Mouse (Mus musculus): Measurements from ENCODE around the gene BC004004.
"Not testable (repeated sequence)": the region's sequence is repeated elsewhere in the genome, so short reads cannot be mapped to it uniquely, and the experiment has no call there.

Gene BC004004

DNA sequence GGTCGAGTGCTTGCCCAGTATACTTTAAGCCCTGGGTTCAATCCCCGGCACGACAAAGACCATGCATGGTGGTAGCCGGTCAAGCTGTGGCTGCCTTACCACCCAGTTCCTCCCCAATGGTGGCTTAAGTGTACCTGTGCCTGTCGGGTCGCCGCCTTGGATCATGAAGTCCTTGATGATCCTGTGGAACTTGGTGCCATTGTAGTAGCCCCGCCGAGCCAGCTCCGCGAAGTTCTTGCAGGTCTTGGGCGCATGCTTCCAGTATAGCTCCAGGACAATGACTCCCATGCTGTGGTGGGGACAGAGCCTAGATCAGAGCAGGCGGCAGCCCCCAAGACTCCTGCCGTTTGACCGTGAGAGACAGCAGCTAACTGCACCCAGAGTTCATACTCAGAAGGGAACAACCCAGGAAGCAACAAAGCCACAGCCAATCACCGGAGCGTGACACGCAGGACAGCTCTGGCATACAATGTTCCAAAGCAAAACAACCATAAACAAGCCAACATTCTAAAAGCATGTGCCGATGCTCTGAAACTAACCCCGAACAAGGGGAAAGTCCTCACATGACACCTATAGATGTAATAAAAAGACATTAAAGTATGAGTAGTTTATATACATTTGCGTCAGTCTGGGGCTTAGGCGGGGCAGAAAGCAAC, 6.9 kb upstream of the BC004004 start:
- no peak for DNase-seq

DNA sequence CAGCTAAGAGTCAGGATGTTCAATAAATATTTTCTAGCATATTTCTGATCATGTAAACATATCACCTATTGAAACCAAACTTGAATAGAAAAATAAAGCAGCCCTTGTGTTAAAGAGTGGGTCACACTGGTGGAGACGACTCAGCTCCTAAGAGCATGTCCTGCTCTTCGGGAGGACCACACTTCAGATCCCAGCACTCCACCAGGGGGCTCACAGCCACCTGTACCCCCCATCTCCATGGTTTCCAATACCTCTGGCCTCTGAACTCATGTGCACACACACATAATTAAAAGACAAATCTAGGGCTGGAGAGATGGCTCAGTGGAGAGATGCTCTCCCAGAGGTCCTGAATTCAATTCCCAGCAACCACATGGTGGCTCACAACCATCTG, 6.3 kb upstream of the BC004004 start:
- no peak for DNase-seq

DNA sequence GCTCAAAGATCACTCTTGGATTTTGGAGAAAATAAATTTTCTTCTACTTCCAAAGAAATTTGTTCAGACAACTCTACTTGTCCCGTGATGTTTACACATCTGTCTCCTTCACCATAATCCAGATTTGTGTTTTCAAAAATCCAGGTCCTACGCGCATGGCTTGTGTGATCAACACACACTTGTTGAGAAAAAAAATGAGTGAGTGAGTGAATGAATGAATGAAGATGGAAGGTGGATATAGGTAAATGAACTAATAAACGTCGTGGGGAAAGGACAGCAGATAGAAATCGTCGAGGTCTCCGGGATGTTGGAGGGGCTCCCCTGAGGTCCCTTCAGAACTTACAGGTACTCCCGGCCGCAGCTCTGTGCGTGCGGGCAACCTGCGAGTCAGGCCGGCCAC, 5.2 kb upstream of the BC004004 start:
- no peak for DNase-seq

DNA sequence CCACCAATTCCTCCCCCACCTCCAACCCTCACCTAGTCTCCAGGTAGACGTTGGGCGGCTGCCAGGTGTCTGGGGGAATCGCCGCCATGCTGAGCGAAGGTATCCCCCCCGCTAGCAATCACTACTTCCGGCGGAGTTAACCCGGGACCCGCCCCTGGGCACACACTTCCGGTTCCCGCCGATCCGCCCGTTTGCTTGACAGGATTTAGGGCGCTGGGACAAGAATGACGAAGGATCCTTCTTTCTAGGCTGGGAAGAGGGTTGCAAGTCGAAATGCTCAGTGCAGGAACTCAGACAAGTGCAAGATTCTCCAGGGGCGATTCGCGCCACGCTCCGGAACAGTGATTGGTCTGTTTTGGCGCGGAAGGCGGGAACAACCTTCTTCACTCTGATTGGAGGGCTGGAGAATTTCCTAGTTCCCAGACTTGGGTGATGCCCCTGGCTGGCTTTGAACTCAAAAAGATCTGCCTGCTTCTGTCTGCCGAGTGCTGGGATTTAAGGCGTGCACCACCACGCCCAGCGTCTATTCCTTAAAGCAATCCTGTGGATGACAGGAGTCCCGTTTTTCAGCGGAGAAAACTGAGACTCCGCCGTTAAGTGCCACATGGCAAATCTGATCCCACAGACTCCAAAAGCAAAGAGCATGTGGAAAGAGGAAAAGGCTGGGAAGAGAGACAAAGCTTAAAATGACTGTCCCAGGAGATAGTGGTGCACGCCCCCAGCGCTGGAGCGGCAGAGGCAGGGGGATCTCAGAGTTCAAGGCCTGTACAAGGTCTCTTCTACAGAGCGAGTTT, 4.6 kb upstream of the BC004004 start, which contains the start of gene Ppil1:
Gene Ppil1, minus strand, starts transcription at position 347 of the 794 bp plus-strand sequence.
- peak; percentile 85 for DNase-seq

DNA sequence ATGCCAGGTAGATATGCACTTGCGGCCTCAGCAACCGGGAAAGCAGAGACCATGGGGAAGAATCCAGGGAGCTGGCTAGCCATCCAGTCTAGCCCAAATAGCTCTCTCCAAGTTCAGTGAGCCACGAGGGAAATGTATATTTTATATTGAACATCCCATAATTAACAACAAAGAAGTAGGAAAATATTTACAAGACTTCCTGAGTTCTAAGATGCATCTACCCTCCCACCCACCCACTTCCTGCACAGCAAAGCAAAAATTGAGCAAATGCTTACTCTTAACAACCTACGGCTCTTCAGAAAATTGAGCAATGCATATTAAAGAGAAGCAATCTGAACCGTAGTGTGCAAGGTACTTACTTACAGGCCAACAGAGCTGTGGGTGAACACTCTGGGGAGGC, 3.8 kb upstream of the BC004004 start:
- DNase-seq, result no peak

DNA sequence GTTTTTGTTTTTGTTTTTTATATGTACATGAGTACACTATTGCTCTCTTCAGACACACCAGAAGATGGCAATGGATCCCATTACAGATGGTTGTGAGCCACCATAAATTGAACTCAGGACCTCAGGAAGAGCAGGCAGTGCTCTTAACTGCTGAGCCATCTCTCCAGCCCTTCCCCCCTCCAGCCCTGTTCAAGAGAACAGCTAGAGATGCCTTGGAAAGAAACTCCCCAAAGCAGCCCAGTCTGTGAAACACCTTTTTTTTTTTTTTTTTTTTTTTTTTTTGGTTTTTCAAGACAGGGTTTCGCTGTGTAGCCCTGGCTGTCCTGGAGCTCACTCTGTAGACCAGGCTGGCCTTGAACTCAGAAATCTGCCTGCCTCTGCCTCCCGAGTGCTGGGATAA, 1.5 kb upstream of the BC004004 start:
- not testable (repeated sequence) for DNase-seq

DNA sequence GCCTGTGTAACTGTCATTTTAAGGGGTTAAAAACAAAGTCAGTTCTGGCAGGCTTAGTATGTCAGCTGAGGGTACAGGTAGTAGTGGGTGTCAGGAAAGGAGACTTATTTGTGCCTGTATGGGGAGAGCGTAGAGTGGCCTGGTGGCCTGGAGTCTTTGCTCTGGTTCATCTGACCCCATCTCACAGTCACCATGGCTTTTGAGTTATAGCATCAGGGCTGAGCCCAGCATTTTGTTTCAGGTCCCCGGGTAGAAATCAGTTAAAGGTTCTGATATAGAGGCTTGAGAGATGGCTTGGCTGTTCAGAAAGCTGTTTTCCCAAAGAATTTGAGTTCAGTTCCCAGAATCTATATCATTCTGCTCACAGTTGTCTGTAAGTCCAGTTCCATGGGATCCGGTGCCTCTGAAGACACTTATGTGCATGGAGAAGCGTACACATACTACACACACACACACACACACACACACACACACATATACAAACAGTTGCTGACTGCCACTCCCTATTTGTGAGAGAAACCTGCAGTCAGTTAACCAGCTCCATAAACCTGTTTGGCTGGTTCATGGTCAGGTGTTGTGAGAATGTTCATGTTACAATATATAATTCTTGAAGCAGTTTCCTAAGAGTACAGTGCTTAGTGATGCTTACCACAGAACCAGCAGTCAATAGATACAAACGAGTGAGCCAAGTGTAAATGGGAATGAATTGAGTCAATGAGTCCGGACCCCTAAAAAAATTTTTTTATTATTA, 482 bp upstream of the BC004004 start:
- no peak for DNase-seq

DNA sequence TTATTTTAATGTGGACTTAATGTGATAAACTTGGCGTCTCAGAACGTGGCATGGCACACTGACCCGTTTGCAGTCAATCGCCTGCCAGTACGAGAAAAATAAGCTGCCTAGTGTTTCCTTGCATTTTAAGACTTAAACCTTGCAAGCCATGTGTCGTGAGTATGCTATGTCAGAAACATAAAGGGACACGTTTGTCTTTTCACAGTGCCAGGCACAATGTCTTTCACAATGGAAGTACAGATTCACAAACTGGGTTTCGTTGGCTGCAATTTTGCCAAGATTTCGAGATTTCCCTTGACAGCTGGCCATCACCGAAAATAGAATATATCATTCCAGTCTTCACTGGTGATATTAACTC, 740 bp downstream of the BC004004 start:
- no peak for DNase-seq

DNA sequence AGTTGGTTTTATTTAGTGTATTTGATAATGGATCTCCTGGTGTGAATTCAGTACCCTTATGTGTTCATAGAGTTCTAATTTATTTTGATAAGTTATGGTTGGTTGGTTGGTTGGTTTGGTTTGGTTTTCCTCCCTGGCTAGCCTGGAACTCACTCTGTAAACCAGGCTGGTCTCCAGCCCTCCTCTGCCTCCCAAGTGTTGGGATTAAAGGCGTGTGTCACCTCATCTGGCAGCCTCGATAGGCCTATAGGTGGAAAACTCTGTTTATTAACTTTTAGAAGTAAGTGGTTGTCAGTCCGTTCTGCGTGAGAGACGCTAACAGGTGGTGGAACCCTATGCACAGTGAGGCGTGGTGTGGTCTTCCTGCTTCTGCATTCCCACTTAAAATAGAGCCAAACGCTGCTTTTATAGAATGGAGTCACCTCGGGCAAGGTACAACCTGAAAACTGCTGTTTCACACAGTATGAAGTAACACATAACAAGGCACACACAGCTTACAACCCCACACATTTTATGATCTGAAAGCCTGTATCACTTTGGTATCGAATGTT, 1.6 kb downstream of the BC004004 start:
- no peak for DNase-seq

DNA sequence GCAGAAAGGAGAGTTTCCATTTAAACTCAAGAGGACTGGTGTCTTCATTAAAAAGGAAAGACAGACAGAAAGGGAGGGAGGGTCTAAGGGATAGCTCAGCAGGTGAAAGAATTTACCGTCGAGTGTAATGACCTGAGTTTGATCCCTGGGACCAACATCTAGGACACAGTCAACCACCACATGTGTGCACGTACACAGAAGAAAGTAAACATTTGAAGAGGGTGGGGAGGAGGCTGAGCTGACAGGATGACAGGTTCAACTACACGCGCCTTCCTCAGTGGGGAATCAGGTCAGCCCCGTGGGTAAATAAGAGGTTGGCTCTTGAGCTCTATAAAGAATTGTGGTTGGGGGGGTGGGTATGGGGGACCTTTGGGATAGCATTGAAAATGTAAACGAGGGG, 4.6 kb downstream of the BC004004 start:
- DNase-seq, result no peak

DNA sequence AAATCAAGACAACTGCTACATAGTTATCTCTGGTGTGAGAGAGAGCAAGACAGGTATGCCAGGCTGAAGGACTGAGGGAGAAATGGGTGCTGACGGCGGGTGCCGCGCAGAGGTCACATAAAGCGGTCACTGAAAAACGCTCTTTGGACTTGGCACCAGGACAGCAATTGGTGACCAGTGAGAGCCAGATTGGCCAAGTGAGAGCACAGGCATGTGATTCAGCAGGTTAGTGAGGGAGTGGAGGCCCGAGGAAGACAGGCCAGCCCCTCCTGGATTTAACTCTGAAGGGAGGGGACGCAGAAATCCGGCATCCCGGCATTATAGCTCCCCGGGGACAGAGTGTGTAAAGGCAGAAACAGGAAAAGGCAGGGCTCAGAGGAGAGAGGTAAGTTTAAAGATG, 5.3 kb downstream of the BC004004 start:
- DNase-seq, result no peak

DNA sequence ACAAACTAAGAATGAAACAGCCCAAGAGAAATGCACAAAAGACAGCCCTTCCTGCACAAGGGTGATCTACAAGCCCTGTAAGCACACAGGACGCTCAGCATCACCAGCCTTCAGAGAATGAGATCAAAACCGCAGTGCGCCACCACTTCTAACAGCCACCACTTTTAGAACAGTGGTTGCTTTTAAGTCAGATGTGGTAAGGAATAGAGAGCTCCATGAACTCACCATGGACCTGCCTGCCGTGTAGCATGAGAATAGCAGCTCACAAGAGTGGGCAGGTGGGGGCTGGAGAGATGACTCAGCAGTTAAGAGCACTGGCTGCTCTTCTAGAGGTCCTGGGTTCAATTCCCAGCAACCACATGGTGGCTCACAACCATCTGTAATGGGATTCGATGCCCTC, 11.8 kb downstream of the BC004004 start:
- no peak for DNase-seq

DNA sequence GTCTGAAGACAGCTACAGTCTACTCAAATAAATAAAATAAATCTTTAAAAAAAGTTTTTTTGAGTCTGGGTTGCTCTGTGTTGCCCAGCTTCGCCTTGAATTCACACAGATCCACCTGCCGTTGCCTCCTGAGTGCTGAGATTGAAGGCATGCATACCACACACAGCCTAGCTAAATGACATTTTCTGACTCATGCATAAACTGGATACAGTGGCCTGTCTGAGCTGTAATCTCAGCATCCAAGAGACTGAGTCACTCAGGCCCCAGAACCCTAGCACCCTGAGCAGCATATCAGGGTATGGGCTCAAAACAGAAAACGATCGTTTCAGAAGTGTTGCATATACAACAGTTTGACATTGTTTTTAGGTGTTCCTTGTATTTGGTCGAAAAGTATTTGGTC, 13.0 kb downstream of the BC004004 start:
- DNase-seq, result no peak

DNA sequence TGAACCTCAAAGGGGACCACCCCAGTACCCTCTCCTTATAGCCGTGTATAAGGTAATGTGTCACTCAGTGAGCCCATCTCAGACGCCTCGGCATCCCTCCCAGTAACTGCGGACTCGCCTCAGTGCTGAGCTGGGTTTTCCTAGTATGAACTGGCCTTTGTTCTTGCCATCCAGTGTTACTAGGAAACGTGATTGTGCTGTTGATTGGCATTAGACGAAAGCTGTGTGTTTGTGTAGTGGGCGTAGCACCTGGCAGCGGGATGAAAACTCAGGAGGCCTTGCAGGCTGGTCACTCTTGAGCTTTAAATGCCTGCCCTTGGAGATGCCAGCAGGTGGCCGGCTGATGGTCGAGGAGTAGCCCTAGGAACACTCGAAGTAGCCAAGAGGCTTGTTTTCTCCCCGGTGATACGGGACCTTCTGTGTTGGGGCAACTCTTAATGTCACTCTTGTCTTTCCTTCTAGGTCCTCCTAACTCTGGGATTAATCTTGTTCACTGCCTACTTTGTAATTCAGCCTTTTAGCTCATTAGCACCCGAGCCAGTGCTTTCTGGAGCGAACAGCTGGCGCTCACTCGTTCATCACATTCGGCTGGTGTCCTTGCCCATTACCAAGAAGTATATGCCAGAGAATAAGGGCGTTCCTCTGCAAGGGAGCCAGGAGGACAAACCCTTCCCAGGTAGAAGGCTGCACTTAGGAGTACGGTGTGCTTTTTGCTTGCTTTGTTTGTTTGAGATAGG, 13.8 kb downstream of the BC004004 start:
- no peak for DNase-seq

DNA sequence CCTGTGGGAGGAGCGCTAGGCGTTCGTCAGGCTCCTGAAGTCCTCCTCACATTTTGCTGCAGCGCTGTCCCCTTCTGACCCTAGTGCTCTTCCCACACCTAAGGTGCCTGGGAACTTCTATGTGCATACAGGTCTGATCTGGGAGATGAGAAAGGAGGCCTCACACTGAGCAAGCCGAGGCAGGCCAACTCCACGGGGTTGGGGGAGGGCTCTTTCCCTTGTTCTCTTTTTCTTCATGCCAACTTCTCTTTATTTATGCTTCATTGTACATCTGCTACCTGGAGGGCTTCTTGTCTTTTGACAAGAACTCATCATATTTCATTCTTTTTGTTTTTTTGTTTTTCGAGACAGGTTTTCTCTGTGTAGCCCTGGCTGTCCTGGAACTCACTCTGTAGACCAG, 23.2 kb downstream of the BC004004 start:
- no peak for DNase-seq

DNA sequence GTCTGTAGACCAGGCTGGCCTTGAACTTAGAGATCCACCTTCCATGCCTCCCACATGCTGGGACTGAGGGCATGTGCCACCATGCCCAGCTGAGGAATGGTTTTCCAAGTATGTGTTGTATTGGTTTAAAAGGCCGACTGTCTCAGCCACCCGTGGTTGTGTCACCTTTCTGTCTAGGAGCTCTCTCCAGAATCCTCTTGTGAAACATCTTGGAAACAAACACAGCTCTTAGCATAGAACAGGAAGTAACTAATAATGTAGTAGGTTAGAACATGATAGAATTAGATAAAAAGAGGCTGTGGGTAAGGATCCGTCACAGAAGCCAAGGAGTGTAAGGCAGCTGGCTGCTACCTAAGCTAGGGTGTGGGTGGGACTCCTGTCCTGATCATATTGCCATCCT, 24.4 kb downstream of the BC004004 start:
- no peak for DNase-seq

DNA sequence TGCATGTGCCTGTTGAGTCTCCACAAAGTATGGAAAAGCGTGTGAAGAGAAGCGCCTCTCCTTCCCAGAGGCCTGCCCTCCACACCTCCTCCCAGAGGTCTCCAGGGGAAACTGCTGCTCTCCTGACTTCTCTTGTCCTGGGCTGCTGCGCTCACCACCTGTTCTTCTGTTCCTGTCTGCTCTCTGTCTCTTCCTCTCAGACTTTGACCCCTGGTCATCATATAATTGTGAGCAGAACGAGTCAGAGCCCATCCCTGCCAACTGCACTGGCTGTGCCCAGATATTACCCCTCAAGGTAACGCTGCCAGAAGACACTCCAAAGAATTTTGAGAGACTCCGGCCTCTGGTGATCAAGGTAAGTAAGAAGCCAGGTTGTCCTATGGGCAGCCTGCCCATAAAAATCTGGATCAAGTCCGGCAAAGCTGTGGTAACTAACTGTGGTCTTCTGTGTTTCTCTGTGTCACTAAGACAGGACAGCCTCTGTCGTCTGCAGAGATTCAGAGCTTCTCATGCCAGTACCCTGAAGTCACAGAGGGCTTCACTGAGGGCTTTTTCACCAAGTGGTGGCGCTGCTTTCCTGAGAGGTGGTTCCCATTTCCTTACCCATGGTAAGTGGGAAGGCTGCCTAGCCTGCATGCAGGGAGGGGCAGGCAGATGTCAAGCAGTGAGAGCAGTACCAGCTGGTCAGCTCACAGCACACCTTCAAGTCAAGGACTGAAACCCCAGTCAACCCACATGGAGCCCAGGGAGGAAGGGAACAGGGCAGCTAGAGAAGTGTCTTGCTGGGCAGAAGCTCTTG, 25.4 kb downstream of the BC004004 start:
- DNase-seq, result no peak

DNA sequence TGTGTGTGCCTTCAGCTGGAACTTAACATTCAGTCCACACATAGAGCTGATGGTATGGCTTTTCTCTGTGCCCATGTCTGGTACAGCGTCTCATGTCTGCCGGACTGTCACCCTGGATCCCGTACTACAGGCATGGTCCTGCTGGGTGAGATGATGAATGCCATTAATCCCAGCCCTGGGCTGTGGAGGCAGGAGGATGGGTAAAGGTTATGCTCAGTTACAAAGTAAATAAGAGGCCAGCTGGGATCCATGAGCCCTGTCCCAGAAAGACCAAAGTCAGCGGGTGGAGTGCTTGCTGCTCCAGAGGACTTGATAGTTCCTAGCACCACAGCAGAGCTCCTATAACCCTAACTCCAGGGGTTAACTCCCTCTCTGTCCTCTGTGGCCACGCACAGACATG, 27.2 kb downstream of the BC004004 start:
- DNase-seq, result no peak

DNA sequence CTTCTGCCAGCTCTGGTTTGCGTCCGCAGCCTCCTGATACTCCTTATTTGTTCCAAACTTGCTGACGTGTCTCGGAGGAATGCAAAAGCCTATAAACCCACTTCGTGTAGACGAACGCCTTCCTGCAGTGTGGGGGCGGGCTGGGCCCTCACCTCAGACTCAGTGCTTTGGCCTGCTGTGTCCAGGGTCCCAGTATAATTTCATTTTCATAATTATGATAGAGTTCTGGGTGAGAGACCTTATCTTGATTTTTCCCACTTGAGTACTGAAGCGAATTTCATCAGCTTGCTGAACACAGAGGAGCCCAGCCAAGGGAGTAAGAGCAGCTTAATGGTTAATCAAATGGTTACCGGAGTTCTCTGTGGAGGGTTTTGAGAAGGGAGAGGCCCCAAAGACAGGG, 28.7 kb downstream of the BC004004 start:
- DNase-seq, result no peak

DNA sequence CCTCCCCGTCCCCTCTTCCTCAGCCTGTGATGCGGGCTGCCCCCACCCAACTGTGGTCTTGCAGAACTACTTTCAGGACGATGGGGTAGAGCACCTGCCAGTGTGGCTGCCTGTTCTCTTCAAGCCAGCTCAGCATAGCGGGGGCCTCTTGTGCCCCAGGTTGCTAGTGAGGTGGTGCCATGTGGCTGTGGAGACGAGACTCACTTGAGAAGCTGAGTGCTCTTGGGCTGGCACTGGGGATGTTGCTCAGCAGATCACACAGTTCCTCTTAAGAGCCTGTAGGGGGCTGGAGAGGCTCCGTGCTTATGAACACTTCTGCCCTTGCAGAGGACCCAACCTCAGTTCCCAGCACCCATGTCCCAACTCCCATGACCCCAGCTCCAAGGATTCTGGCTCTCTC, 29.2 kb downstream of the BC004004 start:
- no peak for DNase-seq

DNA sequence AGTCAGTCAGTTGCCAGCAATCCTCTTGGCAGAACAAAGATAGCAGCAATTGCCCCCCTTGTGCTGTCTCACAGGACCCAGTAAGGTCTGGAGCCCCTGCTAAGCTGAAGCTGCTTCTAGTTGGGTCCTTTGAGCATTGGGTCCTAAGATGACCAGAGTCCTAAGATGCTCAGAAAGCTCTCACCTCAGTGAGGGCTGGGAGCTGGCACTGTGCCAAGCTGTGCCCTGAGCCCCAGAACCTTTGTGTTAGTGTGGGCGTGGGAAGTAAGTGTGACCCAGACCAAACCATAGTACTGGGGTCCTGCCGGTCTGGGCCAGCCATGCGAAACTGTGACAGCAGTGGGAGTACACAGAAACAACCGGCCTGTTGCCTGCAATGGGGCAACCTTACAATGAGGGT, 30.7 kb downstream of the BC004004 start:
- no peak for DNase-seq

DNA sequence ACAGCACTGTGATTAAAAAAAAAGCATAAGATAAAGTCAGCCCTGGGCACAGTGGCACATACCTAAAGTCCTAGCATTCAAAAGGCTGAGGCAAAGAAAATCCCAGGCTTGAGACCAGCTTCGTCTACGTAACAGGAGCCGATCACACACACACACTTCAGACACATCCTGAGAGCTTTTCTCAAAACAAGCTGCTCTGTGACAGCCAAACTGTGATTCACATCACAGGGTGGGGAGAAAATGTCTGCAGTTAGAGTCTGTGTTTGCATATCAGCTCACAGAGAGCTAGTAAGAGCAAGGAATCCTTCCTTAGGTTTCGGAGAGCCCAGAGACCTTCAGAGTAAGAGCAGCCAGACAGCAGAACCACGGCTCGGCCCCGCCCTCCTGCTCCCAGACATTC, 32.3 kb downstream of the BC004004 start:
- no peak for DNase-seq

Measured in cerebellum, adult 9-11 months (tissue).